Mouse (Mus musculus): Measurements from ENCODE around the gene Vmn1r60.
"Not testable (repeated sequence)": the region's sequence is repeated elsewhere in the genome, so short reads cannot be mapped to it uniquely, and the experiment has no call there.

GRCm38 (mm10) chr7:5547217-5547616 lies at the start of gene Vmn1r60:
- TF ChIP-seq POLR2A (IDR thresholded peaks at IDR 0.05; ENCODE audit: control insufficient read depth, low read depth, low read length); CTCF (IDR thresholded peaks at IDR 0.05; ENCODE audit: control insufficient read depth, insufficient read depth, insufficient replicate concordance, low read depth, low read length): not testable (repeated sequence)

Measured in testis, adult 2 months (tissue).